Mouse (Mus musculus) monocyte, adult 5-6 weeks (primary cell): ENCODE data around the gene Onecut1. TPM values are rescaled to one million over a fixed set of nuclear protein-coding genes. Genes with fewer than 3 reads are reported as not detected.

Experiments used
- ATAC-seq: fragments of 153-309, 156-312 bp; replicated peaks from 2 replicates; pipeline ENCODE4 v1.8.0; 2017; ENCODE audit warnings: mild to moderate bottlenecking; ENCODE audit not compliant: low TSS enrichment, insufficient number of reproducible peaks, severe bottlenecking, poor library complexity, low FRiP score
- total RNA-seq: library from RNA; stranded (forward); fragments of 200-1000, 200-491, 200-594 nt; gene quantifications from 3 replicates; pipeline ENCODE4 v1.2.3, GENCODE M21; 2017

Gene Onecut1
- total RNA-seq, 1 experiment from 2014 or later = not detected

GRCm38 (mm10) chr9:74938670-74939534 is 77.2 kb downstream of the Onecut1 start:
- peak; percentile 84 for ATAC-seq

Other genes with a start within 250 kb of the Onecut1 start
- gene Fam214a, start 91.0 kb downstream of the Onecut1 start, total RNA-seq = 35.8 to 79.7 TPM (median 43.8 TPM) in 3 replicates
- 173 to 274 TPM (median 187 TPM) in 3 replicates for gene Arpp19, start 175.7 kb downstream of the Onecut1 start, total RNA-seq
- gene Myo5a, start 209.1 kb downstream of the Onecut1 start, total RNA-seq = 91.5 to 104 TPM (median 93.1 TPM) in 3 replicates